29 mouse cellular contexts compared by ENCODE assay signal in the genomic region with DNA sequence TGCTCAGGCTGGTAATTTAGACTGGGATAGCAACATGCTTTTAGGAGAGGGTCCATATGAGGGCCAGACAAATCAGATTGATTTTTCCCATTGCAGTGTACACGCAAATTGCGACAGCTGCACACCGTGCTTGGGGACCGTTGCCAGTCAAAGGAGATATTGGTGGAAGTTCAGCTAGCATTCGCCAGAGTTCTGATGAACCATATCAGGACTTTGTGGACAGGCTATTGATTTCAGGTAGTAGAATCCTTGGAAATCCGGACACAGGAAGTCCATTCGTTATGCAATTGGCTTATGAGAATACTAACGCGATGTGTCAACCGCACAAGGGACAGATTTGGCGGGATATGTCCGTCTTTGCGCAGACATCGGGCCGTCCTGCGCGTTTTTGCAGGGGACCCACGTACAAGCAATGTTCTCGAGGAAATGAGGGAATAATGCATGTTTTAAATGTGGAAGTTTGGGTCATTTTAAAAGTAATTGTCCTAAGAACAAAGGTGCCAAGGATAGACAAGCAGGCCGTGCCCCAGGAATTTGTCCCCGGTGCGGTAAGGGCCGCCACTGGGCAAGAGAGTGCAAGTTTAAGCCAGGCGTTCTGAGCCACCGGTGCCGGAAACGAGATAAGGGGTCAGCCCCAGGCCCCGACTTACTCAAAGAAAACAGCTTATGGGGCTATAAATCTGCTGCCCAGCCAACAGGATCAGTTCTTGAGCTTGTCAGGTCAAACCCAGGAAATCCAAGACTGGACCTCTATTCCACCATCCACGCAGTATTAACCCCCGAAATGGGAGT. TPM values are rescaled to one million over a fixed set of nuclear protein-coding genes. Genes with fewer than 3 reads are reported as not detected.
"Had no signal": no experiment of that assay in that cellular context is flagged by ENCODE, and none has a peak within 500 bp of the region (broad histone marks: within the 10 kb centered on the region; RNA-seq: fewer than 3 reads in every experiment).

No protein-coding gene starts in this region.

RNA-seq across cellular contexts. Expression of a gene that starts 43.6 kb away (rescaled TPM):
- total RNA-seq: forebrain, postnatal 0 days; gastrocnemius, adult 18-20 months; gastrocnemius, adult 2 months; gastrocnemius, adult 8-10 months; gastrocnemius, postnatal 10 days; gastrocnemius, postnatal 14 days; gastrocnemius, postnatal 25 days; gastrocnemius, postnatal 36 days; gastrocnemius, postnatal 4 days; granulocyte monocyte progenitor cell, adult 5-6 weeks; heart, adult 18-20 months; heart, adult 2 months; heart, adult 8-10 months had no signal
- polyA plus RNA-seq: cortical plate, adult 2 months; embryonic facial prominence, embryonic 10.5 days; embryonic facial prominence, embryonic 11.5 days; embryonic facial prominence, embryonic 12.5 days; embryonic facial prominence, embryonic 13.5 days; embryonic facial prominence, embryonic 14.5 days; embryonic facial prominence, embryonic 15.5 days; forebrain, embryonic 10.5 days; forebrain, embryonic 11.5 days; forebrain, embryonic 12.5 days; forebrain, embryonic 13.5 days; forebrain, embryonic 14.5 days; forebrain, embryonic 15.5 days; forebrain, embryonic 16.5 days; forebrain, postnatal 0 days; frontal cortex, adult 2 months; gonadal fat pad, adult 2 months; heart, adult 2 months had no signal
